Mouse (Mus musculus): ENCODE measurements around the gene Nmd3.

The Nmd3 gene

DNA sequence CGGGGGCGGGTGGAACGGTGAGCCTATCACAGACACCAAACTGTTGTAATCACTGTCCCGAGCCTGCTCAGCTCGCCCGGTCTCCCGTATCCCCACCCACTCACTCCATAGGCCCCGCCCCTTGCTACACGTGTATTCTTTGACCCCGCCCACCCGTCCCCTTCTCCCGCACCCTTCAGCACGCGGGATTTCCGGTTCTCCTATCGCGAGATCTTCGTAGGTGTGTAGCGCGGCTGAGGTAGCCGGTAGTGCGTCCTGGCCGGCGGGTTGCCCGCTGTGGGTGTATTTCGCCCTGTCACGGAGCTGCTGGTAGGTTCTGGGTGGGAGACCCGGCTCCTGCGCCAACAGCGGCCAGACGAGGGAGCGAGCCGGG lies at the start of gene Nmd3:
Gene Nmd3 (plus strand): TSS at position 172 of the 373 bp plus-strand sequence.
- in situ Hi-C loops (cut with MboI, MseI) = loop anchor here (10.0 to 25.0 kb wide), 2 partner anchors 484 to 597 kb away; partner anchors contain the start of gene Kpna4

DNA sequence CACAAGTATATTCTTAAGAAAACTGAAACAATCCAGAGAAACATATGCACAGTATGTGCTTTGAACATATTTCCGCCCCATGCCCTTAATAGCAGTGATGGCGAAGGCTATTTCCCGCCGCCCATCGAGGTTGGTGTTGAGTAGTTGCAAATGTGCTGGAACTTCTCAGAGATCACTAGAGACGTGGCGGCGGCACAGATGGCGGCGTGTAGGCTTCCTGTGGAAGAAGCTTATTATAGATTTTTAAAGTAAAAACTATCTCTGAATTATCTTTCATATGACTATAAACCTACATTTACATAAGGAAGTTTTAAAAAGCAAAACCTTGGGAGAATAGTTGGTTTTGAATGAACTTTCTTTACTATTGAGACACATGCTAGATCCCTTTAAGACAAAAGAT lies 48.4 kb upstream of the Nmd3 start:
- in situ Hi-C loops (cut with MboI, MseI) = no loop called here

DNA sequence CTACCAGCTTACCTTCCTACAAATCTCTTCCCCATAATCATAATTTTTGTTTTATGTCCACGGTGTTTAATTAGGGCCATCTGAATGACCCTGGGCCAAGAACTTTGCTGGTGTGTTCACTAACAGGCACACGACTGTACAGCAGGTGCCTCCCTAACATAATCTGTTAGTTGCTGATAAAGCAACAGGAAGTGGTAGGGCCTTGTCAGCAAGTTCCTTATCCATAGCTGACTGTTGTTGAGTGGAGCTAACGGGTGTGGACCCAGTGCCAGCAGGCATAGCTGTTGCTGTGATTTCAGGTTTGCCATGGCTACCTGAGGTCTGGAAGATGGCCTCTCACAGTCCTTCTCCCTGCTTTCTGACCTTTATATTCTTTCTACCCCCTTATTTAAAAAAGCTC lies 47.6 kb upstream of the Nmd3 start:
- in situ Hi-C loops (cut with MboI, MseI) = no loop called here

GRCm38 (mm10) chr3:69689791-69690190 lies 32.0 kb upstream of the Nmd3 start:
- in situ Hi-C loops (cut with MboI, MseI) = no loop called here

DNA sequence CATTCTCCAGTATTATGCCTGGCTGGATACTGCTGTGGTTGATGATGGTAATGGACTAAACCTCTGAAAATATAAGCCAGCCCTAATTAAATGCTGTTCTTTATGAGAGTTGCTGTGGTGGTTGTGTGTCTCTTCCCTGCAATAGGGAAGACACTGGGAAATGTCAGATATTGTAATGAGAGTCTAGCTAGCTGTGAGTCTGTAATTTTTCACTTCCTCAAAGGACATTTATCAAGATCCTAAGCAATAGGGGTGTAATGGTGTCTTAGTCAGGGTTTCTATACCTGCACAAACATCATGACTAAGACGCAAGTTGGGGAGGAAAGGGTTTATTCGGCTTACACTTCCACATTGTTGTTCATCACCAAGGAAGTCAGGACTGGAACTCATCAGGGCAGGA lies 30.8 kb upstream of the Nmd3 start:
- in situ Hi-C loops (cut with MboI, MseI) = no loop called here

DNA sequence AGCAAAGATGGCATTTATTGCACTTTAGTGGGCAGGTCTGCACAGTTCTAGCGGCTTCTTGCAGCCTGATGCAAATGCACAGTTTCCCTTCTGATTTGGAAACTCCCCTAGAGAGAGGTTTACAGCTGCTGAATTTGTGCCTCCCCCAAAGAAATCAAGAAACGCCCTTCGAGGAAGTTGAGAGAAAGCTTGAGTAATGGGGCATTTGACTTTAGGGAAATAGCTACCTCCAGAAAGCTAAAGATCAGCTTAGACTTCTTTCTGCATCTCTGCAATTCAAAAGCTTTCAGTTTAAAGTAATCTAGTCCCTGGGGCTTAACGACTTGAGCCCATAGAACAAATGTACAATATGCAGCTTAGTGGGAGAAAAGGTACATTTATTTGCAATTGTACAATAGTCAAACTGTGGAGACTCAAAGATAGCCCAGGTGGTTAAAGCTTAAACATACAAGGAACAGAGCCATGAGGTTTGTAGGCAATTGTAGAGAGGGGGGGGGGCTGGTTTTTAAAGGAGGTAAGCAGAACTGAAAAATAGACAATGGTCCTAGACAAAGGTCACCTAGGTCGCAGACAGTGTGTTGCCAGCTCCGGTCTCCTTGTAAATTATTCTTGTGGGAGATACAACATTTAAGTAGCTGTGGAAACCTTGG lies 21.8 kb upstream of the Nmd3 start:
- in situ Hi-C loops (cut with MboI, MseI) = loop anchor here (10.0 to 25.0 kb wide), 2 partner anchors 125 to 463 kb away; no protein-coding TSS in a partner anchor

DNA sequence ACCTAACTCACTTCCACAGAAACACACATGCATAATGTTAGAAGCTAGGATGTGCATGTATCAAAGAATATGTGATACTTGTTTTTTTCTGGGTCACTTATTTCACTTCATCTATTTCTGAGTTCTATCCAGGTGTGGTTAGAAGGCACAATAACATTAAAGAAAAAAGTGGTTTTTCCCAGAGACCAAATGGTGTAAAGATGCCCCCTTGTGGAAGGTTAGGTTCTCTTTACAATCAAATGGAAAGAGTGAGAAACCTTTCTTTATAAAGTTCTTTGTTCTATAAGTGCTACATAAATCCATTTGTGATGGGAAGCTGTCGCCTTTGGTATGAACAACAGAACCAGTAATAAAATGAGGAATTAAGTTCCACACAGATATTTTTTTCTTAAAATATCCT lies 19.9 kb upstream of the Nmd3 start:
- in situ Hi-C loops (cut with MboI, MseI) = loop anchor here (10.0 to 25.0 kb wide), 2 partner anchors 127 to 465 kb away; no protein-coding TSS in a partner anchor

GRCm38 (mm10) chr3:69702421-69702820 lies 19.4 kb upstream of the Nmd3 start:
- in situ Hi-C loops (cut with MboI, MseI) = loop anchor here (10.0 to 25.0 kb wide), 2 partner anchors 128 to 465 kb away; no protein-coding TSS in a partner anchor

- in situ Hi-C loops (cut with MboI, MseI) = loop anchor here (10.0 to 25.0 kb wide), 2 partner anchors 134 to 472 kb away; no protein-coding TSS in a partner anchor
Observed at GRCm38 (mm10) chr3:69709043-69709929, 12.5 kb upstream of the Nmd3 start.

- in situ Hi-C loops (cut with MboI, MseI) = loop anchor here (25.0 kb wide), 1 partner anchor 475 kb away; no protein-coding TSS in a partner anchor
Observed at GRCm38 (mm10) chr3:69711907-69712600, 9.7 kb upstream of the Nmd3 start.

DNA sequence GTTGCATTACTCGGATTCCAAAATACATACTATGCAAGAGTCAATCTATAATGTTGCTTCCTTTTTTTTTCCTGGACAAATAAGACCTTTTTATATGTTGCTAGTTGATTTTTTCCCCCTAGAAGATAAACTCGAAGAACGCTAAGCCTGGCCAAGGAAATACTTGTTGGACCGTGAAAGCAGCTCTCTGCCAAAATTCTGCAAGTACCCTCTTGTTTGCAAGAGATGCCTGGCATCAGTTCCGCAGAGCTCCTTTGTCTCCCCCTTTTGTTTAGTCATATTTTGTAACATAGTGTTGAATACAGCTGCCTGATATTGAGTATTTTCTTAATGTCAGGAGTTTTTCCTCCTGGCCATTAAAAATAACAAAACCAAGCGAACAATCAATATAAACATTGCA lies 4.3 kb upstream of the Nmd3 start:
- in situ Hi-C loops (cut with MboI, MseI) = loop anchor here (25.0 kb wide), 1 partner anchor 480 kb away; no protein-coding TSS in a partner anchor

- in situ Hi-C loops (cut with MboI, MseI) = loop anchor here (10.0 to 25.0 kb wide), 2 partner anchors 485 to 598 kb away; partner anchors contain the start of gene Kpna4
Observed at GRCm38 (mm10) chr3:69722187-69722867, 542 bp downstream of the Nmd3 start.

DNA sequence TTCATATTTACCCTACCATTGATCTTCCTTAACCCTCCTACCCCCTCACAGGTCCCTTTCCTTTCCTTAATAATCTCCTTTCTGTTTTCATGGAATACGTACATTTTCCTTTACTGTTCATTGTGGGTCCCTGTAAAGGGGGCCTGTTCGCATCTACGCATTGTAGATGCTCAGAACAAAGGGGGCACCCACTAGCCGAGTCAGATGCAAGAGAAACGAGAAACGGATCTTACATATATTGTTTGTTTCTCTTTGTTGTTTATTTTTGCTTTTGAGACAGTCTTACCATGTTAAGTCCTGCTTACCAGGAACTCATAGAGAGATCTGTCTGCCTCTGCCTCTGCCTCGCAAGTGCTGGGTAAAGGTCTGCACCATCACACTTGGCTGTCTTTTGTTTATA lies 1.4 kb downstream of the Nmd3 start:
- in situ Hi-C loops (cut with MboI, MseI) = loop anchor here (10.0 to 25.0 kb wide), 2 partner anchors 486 to 598 kb away; partner anchors contain the start of gene Kpna4

DNA sequence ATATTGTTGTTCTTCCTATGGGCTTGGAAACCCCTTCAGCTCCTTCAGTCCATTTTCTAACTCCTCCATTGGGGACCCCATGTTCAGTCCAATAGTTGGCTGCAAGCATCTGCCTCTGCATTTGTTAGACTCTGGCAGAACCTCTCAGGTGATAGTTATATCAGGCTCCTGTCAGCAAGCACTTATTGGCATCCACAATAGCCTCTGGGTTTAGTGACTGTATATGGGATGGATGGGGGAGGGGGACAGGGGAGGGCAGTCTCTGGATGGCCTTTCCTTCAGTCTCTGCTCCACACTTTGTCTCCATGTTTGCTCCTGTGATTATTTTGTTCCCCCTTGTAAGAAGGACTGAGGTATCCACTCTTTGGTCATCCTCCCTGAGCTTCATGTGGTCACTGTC lies 9.1 kb downstream of the Nmd3 start:
- in situ Hi-C loops (cut with MboI, MseI) = no loop called here

GRCm38 (mm10) chr3:69733939-69734338 lies 12.2 kb downstream of the Nmd3 start:
- in situ Hi-C loops (cut with MboI, MseI) = no loop called here

- in situ Hi-C loops (cut with MboI, MseI) = loop anchor here (5.0 kb wide), 1 partner anchor 147 kb away; no protein-coding TSS in a partner anchor
Observed at GRCm38 (mm10) chr3:69755192-69755591, 33.4 kb downstream of the Nmd3 start.

DNA sequence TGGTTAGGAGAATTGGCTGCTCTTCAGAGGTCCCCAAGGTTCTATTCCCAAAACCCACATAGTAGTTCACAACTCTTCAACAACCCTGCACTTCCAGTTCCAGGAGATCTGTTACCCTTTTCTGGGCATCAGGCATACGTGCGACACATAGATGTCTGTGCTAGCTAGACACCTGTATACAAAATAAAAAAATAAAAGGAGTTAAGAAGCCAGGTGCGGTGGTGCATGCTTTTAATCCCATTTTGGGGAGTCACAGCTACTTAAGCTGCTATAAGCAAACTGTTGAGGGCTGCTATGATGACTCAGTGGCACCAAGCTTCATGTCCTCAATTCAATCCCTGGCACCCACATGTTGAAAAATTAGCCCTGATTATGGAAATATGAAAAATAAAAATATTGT lies 34.2 kb downstream of the Nmd3 start:
- in situ Hi-C loops (cut with MboI, MseI) = loop anchor here (5.0 kb wide), 1 partner anchor 146 kb away; no protein-coding TSS in a partner anchor

DNA sequence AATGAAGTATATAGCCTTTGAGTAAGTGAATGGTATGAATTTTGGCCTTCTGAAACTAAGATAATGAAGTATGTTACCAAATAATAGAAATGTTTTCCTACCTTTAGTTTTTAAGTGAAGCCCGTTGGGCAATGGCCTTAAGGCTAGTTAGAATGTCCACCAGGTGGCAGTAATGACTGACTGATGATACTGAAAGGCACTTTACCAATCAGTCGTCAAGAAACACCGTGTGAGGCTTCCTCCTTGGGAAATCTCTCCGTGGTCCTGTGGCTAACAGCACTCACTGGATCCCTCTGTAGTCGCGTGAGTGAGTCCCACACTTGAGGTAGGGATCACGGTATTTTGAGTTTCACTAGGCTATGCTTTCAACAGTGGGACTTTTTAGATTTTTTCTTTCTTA lies 34.7 kb downstream of the Nmd3 start:
- in situ Hi-C loops (cut with MboI, MseI) = loop anchor here (5.0 kb wide), 1 partner anchor 146 kb away; no protein-coding TSS in a partner anchor

- in situ Hi-C loops (cut with MboI, MseI) = loop anchor here (5.0 kb wide), 1 partner anchor 145 kb away; no protein-coding TSS in a partner anchor
Observed at GRCm38 (mm10) chr3:69757456-69757855, 35.7 kb downstream of the Nmd3 start.

DNA sequence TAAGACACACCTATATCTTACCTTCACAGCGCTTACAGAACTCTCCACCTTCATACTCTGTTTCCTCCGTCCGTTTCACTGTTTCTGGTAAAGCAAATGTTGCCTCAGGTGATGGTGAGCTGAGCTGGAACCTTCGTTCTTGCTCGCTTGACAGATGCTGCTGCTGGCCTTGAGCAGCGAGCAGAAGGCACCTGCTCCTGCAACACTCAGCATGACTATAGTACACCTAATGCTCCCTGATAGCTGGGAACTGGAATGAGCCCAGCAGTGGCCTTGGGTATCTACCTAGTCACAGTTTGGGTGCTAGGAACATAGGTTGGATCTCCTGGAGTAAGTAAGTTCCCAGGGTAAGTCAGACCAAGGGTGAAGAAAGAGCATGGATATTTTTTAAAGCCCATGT lies 38.3 kb downstream of the Nmd3 start:
- in situ Hi-C loops (cut with MboI, MseI) = no loop called here

GRCm38 (mm10) chr3:69761195-69761594 lies 39.4 kb downstream of the Nmd3 start:
- in situ Hi-C loops (cut with MboI, MseI) = no loop called here

All from T-helper 1 cell (primary cell).